Mouse (Mus musculus): ENCODE data around the gene Psapl1. TPM values are rescaled to one million over a fixed set of nuclear protein-coding genes. Genes with fewer than 3 reads are reported as not detected.

Psapl1 gene
- polyA plus RNA-seq, 1 experiment from 2014 or later, result 61.4 TPM

DNA sequence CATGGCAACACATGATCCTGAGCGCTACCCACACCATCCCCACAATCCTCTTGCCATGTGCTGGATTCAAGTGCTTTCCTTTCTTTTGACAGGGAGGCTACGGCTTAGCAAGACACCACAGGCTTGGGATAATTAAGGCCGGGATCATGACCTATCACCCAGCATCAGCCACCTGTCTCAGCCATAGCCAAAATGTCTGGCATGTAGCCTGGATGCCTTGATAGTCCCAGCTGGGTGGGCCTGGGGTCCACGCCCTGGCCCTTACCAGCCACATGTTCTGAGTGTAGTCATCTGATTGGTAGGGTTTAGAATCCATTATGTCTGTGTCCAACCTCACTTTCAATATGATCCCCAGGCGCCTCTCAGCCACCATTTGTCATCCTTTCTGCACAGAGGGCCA, 24.1 kb upstream of the Psapl1 start:
- WGBS, result 80% methylated on average over 5 of the region's 5 CpGs
- no peak overlapping the region for H3K9ac ChIP-seq

DNA sequence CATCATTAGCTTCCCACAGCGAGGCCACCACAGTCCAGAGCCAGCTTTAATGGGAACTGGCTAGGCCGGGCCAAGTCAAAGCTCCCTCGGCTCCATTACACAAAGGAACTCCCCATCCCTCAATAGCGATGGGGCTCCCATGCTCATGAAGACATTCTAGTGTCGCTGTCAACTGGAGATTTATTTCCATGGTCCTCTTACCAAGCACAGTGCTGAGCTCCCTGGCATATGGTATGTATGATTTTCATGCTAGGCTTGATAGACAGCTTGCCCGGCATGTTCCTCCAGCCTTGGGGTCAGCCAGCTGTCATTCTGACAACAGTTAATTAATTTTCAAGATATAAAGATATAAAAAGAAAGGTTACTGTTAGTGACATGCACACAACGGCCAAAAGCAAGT, 21.5 kb upstream of the Psapl1 start:
- H3K4me2 ChIP-seq (replicated peaks), result no peak overlapping the region
- WGBS, result 78% methylated on average over 7 of the region's 7 CpGs

More for the DNA sequence above, 24.1 kb upstream of the Psapl1 start:
- Histone ChIP-seq H3K36me3 (no peaks in the 10 kb centered on the region), H3K27ac (replicated peaks) (no peak overlapping the region), H3K27me3 (no peaks in the 10 kb centered on the region), H3K4me1 (peaks cover 4% of the 10 kb centered on the region; the same call in 1 of the 2 replicates), H3K4me3 (replicated peaks) (no peak overlapping the region), H3K4me2 (replicated peaks) (no peak overlapping the region), H3K9me3 (replicated peaks) (no peaks in the 10 kb centered on the region)
- no peak for ATAC-seq (ENCODE audit: insufficient number of reproducible peaks, low FRiP score, low TSS enrichment, low read depth)

DNA sequence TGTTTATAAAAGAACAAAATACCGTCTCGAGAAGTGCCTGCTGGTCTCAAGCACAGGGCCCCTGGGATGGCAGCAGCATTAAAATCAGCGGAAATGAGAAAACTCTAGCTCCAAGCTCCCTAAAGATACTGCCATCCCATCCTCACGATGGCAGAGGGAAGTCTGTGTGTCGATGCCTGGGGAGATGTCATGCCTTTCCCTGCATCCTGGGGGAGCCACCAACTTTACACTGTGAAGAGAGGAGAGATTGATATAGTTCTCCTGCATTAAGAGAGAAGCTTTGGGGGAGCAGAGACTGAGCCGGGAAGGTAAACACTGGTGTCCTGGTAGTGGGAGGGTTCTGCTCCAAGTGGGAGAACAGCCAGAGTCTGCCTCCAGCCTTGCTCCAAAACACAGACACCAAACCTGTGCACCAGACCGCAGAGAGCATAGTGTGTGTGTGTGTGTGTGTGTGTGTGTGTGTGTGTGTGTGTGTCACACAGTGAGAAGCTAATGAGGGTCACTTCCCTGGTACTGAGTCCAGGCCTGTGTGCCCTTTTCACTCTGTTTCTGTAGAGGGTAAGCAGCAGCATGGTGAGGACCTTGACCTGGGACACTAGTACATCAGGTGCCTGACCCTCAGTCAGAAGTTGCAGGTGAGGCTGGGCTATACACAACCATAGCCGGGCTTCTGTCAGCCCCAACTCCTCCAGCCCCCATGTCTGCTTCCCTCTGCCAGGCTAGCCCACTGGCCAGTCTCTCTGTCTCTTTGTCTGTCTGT, 17.3 kb upstream of the Psapl1 start:
- H3K36me3 ChIP-seq, result no peaks in the 10 kb centered on the region
- H3K4me1 ChIP-seq, result no peaks in the 10 kb centered on the region
- no peaks in the 10 kb centered on the region for H3K9me3 ChIP-seq (replicated peaks)
- WGBS, result 51% methylated on average over 8 of the region's 8 CpGs
- H3K27ac ChIP-seq (replicated peaks), result no peak overlapping the region
- H3K9ac ChIP-seq, result no peak overlapping the region
- no peaks in the 10 kb centered on the region for H3K27me3 ChIP-seq
- no peak for ATAC-seq (ENCODE audit: insufficient number of reproducible peaks, low FRiP score, low TSS enrichment, low read depth)
- H3K4me3 ChIP-seq (replicated peaks), result no peak overlapping the region
- no peak overlapping the region for H3K4me2 ChIP-seq (replicated peaks)

More for the DNA sequence above, 21.5 kb upstream of the Psapl1 start:
- H3K9me3 ChIP-seq (replicated peaks), result no peaks in the 10 kb centered on the region
- H3K4me1 ChIP-seq, result no peaks in the 10 kb centered on the region
- no peak overlapping the region for H3K27ac ChIP-seq (replicated peaks)
- H3K27me3 ChIP-seq, result no peaks in the 10 kb centered on the region
- ATAC-seq (ENCODE audit: insufficient number of reproducible peaks, low FRiP score, low TSS enrichment, low read depth), result no peak
- H3K4me3 ChIP-seq (replicated peaks), result no peak overlapping the region
- no peak overlapping the region for H3K9ac ChIP-seq
- no peaks in the 10 kb centered on the region for H3K36me3 ChIP-seq

- Histone ChIP-seq H3K27ac (replicated peaks) (no peak overlapping the region), H3K4me1 (peaks cover 7% of the 10 kb centered on the region; the same call in 1 of the 2 replicates), H3K27me3 (no peaks in the 10 kb centered on the region), H3K4me2 (replicated peaks) (no peak overlapping the region), H3K36me3 (no peaks in the 10 kb centered on the region), H3K9ac (no peak overlapping the region), H3K9me3 (replicated peaks) (no peaks in the 10 kb centered on the region), H3K4me3 (replicated peaks) (no peak overlapping the region)
- WGBS, result 86% methylated on average over 4 of the region's 4 CpGs
- no peak for ATAC-seq (ENCODE audit: insufficient number of reproducible peaks, low FRiP score, low TSS enrichment, low read depth)
These were observed 15.5 kb upstream of the Psapl1 start for GRCm38 (mm10) chr5:36188310-36188709.

GRCm38 (mm10) chr5:36191285-36191684, 12.5 kb upstream of the Psapl1 start:
- WGBS, result 77% methylated on average over 4 of the region's 4 CpGs
- no peak for ATAC-seq (ENCODE audit: insufficient number of reproducible peaks, low FRiP score, low TSS enrichment, low read depth)
- H3K4me2 ChIP-seq (replicated peaks), result no peak overlapping the region

DNA sequence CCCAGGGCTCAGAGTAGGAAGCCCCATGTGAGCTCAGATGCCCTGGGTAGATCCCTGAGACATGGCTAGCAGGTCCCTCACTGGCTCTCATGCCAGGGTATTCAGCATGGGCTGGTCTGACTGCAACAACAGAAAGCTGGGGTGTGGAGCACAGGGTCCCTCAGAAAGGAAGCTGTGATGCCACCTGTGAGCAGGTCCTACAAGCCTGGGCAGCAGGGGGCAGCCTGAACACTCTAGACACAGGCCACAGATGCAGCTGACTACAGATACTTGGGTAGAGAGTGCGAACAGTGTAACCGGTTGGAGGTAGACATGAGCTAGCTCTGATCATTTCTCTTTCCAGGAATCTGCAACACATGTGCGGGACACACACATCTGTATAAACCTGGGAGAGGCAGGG, 11.9 kb upstream of the Psapl1 start:
- no peak overlapping the region for H3K9ac ChIP-seq
- 63% methylated on average over 3 of the region's 3 CpGs for WGBS
- H3K4me1 ChIP-seq, result peaks cover 17% of the 10 kb centered on the region; the same call in 1 of the 2 replicates
- no peaks in the 10 kb centered on the region for H3K9me3 ChIP-seq (replicated peaks)
- no peaks in the 10 kb centered on the region for H3K36me3 ChIP-seq
- no peak for ATAC-seq (ENCODE audit: insufficient number of reproducible peaks, low FRiP score, low TSS enrichment, low read depth)
- H3K27ac ChIP-seq (replicated peaks), result no peak overlapping the region
- no peak overlapping the region for H3K4me3 ChIP-seq (replicated peaks)
- no peak overlapping the region for H3K4me2 ChIP-seq (replicated peaks)
- no peaks in the 10 kb centered on the region for H3K27me3 ChIP-seq

More at GRCm38 (mm10) chr5:36191285-36191684, 12.5 kb upstream of the Psapl1 start:
- Histone ChIP-seq H3K27ac (replicated peaks) (no peak overlapping the region), H3K9me3 (replicated peaks) (no peaks in the 10 kb centered on the region), H3K27me3 (no peaks in the 10 kb centered on the region), H3K4me3 (replicated peaks) (no peak overlapping the region), H3K9ac (no peak overlapping the region), H3K36me3 (no peaks in the 10 kb centered on the region), H3K4me1 (peaks cover 17% of the 10 kb centered on the region; the same call in 1 of the 2 replicates)

DNA sequence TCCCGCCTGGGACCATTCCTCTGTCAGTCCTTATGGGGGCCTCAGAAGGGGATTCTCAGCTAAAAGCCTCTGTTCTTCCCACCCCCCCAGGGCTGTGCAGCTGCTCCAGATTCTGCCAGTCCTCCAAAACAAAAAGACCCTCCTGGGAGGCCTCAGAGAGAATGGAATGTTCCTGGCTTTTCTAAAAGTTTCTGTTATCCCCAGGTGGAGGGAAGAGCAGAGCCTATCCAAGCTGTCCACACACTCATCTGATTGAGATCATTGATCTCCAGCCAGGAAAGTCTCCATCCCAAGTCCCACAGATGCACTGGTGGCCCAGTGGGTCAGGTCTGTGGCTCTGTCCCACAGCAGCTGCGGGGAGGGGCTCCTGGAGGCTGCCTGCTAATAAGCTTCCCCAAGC, 11.1 kb upstream of the Psapl1 start:
- Histone ChIP-seq H3K4me1 (peaks cover 17% of the 10 kb centered on the region; the same call in 1 of the 2 replicates), H3K9ac (no peak overlapping the region), H3K27me3 (no peaks in the 10 kb centered on the region), H3K4me3 (replicated peaks) (no peak overlapping the region), H3K27ac (replicated peaks) (0 out of 2 replicates have a peak overlapping the region, but pooled peaks have one; percentile 2), H3K36me3 (no peaks in the 10 kb centered on the region), H3K9me3 (replicated peaks) (no peaks in the 10 kb centered on the region), H3K4me2 (replicated peaks) (no peak overlapping the region)
- WGBS, result 70% methylated on average over 2 of the region's 2 CpGs
- ATAC-seq (ENCODE audit: insufficient number of reproducible peaks, low FRiP score, low TSS enrichment, low read depth), result no peak

- Histone ChIP-seq H3K9ac (no peak overlapping the region), H3K27ac (replicated peaks) (no peak overlapping the region), H3K4me1 (peaks cover 19% of the 10 kb centered on the region; the same call in 1 of the 2 replicates), H3K4me2 (replicated peaks) (no peak overlapping the region), H3K36me3 (no peaks in the 10 kb centered on the region), H3K4me3 (replicated peaks) (no peak overlapping the region), H3K27me3 (no peaks in the 10 kb centered on the region), H3K9me3 (replicated peaks) (no peaks in the 10 kb centered on the region)
- WGBS, result 61% methylated on average over 4 of the region's 4 CpGs
- ATAC-seq (ENCODE audit: insufficient number of reproducible peaks, low FRiP score, low TSS enrichment, low read depth), result no peak
These were observed 9.2 kb upstream of the Psapl1 start for GRCm38 (mm10) chr5:36194631-36195030.

- ATAC-seq (ENCODE audit: insufficient number of reproducible peaks, low FRiP score, low TSS enrichment, low read depth), result no peak
- WGBS, result 78% methylated on average over 4 of the region's 4 CpGs
- H3K9ac ChIP-seq, result no peak overlapping the region
- H3K27me3 ChIP-seq, result no peaks in the 10 kb centered on the region
- H3K4me1 ChIP-seq, result peaks cover 21% of the 10 kb centered on the region; the same call in 1 of the 2 replicates
- no peaks in the 10 kb centered on the region for H3K36me3 ChIP-seq
- H3K4me2 ChIP-seq (replicated peaks), result no peak overlapping the region
- no peak overlapping the region for H3K4me3 ChIP-seq (replicated peaks)
- H3K27ac ChIP-seq (replicated peaks), result peak overlapping the region; percentile 1; the same call in 1 of the 2 replicates
- H3K9me3 ChIP-seq (replicated peaks), result no peaks in the 10 kb centered on the region
These were observed 8.4 kb upstream of the Psapl1 start for GRCm38 (mm10) chr5:36195436-36195835.

GRCm38 (mm10) chr5:36199519-36199918, 4.3 kb upstream of the Psapl1 start:
- Histone ChIP-seq H3K4me1 (peaks cover 20% of the 10 kb centered on the region), H3K4me2 (replicated peaks) (no peak overlapping the region), H3K9me3 (replicated peaks) (no peaks in the 10 kb centered on the region), H3K27ac (replicated peaks) (no peak overlapping the region; the same call in 1 of the 2 replicates), H3K4me3 (replicated peaks) (no peak overlapping the region), H3K36me3 (no peaks in the 10 kb centered on the region), H3K27me3 (no peaks in the 10 kb centered on the region), H3K9ac (no peak overlapping the region)
- WGBS, result 54% methylated on average over 1 of the region's 1 CpGs
- no peak for ATAC-seq (ENCODE audit: insufficient number of reproducible peaks, low FRiP score, low TSS enrichment, low read depth)

DNA sequence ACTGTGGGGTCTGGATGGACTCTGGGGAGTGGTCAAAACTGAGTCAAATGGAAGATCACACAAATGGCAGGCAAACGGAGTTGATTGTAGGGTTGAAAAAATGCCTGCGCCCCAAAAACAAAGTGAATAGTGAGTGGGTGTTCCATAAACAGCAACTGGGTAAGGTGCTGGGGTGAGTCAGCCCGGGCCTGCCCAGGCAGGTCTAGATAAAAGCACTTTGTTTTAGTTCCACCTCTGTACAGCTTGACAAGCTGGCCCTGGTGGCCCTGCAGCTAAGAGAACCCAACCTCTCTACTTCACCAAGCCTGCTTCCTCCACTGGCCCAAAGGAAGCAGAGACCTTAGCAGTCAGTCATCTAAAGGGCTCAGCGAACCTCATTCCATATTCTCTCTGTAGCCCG, 1.0 kb upstream of the Psapl1 start:
- Histone ChIP-seq H3K27me3 (no peaks in the 10 kb centered on the region), H3K4me1 (peaks cover 20% of the 10 kb centered on the region), H3K4me3 (replicated peaks) (no peak overlapping the region), H3K4me2 (replicated peaks) (no peak overlapping the region), H3K9ac (no peak overlapping the region), H3K36me3 (no peaks in the 10 kb centered on the region), H3K27ac (replicated peaks) (peak overlapping the region; percentile 80), H3K9me3 (replicated peaks) (no peaks in the 10 kb centered on the region)
- ATAC-seq (ENCODE audit: insufficient number of reproducible peaks, low FRiP score, low TSS enrichment, low read depth), result 0 out of 2 replicates have a peak, but pooled peaks have one; percentile 16
- 69% methylated on average over 5 of the region's 5 CpGs for WGBS

- WGBS, result 65% methylated on average over 5 of the region's 5 CpGs
- no peaks in the 10 kb centered on the region for H3K9me3 ChIP-seq (replicated peaks)
- no peak overlapping the region for H3K4me2 ChIP-seq (replicated peaks)
- peak overlapping the region; percentile 80 for H3K27ac ChIP-seq (replicated peaks)
- no peak overlapping the region for H3K9ac ChIP-seq
- H3K27me3 ChIP-seq, result no peaks in the 10 kb centered on the region
- H3K36me3 ChIP-seq, result no peaks in the 10 kb centered on the region
- H3K4me3 ChIP-seq (replicated peaks), result no peak overlapping the region
- ATAC-seq (ENCODE audit: insufficient number of reproducible peaks, low FRiP score, low TSS enrichment, low read depth), result no peak
- H3K4me1 ChIP-seq, result peaks cover 20% of the 10 kb centered on the region
These were observed 400 bp upstream of the Psapl1 start for GRCm38 (mm10) chr5:36203421-36203820.
